Mouse (Mus musculus) T-helper 1 cell (primary cell): ENCODE data around the gene Kmt2c.
"Not testable (repeated sequence)": the region's sequence is repeated elsewhere in the genome, so short reads cannot be mapped to it uniquely, and the experiment has no call there.

Experiments
- in situ Hi-C: fragments of 300-600 bp; cut with MboI, MseI; formaldehyde crosslinking; loops from one replicate; pipeline ENCODE4 v1.15.1; 2025; ENCODE audit warnings: high pct_unique_total_duplicates

Gene Kmt2c

DNA sequence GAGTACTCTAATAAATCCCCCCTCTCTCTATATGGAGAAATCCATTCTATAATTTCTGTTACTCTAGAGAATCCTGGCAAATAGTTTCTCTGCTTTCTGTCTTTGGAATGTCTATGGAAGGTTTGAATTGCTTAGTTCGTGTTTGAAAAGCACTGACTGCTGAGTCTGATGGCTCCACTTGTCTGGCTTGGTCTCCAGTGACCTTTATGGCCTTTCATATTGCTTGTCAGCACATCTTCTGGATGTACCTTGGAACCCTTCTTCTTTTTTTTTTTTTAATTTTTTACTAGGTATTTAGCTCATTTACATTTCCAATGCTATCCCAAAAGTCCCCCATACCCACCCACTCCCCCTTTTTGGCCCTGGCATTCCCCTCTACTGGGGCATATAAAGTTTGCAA, 274.2 kb downstream of the Kmt2c start:
- in situ Hi-C loops: not testable (repeated sequence)

DNA sequence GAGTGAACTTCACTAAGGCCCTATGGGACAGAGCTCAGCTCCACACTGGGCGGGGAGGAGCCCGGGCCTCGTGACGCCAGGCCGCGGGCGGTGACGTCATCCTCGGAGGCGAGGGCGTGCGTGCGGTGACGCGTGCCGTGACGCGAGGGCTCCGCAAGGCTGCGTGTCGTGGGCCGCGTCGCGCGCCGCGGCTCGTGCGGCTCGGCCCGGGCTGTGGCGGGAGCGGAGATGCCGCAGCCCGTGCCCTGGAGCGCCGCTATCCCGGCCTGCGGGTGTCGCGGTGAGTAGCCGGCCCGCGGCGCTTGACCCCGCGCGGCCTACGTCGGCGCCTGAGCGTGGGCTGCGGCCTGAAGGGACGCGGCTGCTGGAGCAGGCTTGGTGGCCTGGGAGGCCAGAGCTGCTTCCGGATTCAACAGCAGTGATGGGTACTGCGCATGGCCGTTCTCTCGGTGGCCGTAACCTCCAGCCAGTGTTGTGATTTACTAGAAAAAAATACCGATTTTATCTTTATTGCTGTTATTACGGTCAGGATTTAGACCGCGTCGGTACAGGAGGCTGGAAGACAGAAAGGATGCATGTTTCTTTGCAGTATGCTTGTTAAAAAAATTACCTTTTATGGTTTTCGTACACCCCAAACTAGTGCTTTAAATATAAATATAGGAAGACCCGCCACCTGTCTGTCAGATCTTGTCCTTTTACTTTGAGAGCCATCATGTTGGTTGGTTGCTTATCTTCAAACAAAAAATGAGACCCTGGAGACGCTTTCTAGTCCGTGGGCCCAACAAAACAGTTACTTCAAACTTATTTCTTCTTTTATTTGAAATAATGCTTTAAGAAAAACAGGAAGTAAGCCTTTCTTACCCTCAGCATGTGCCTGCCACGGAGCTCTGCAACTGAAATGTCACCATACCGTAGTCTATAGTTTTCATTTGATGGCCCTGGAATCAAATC, 275.6 kb downstream of the Kmt2c start, which contains the start of gene E130116L18Rik:
TSS of gene E130116L18Rik (minus strand) at position 402 of the 951 bp plus-strand sequence.
- in situ Hi-C loops: no loop called here
